Comparison of ENCODE assay signal across 14 mouse cellular contexts in the genomic region with DNA sequence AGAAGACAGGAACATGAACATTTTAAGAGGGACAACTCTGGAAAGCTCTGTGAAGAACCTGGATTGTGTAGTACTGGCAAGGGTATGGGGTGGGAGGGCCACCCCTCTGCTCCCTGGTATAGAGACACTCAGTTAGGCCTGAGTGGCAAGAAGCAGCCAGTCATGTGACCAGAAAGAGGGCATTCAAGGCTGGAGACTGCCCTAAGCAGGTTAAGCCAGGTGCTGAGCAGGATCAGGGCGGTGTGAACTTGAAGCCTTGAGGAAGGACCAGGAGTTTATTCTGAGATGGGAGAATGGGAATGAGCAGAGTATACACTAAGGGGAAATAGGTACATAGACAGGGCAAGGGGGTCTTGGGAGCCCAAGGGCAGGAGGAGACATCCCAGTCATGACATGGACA. TPM values are rescaled to one million over a fixed set of nuclear protein-coding genes. Genes with fewer than 3 reads are reported as not detected.
A peak's percentile ranks its signal among the peaks of the same experiment; 100 is the strongest.
DNase-seq lines count a peak whose midpoint lies in the region; ATAC-seq and TF ChIP-seq lines count a peak whose summit lies in the region.
"Had no signal": no experiment of that assay in that cellular context is flagged by ENCODE, and none has a peak within 500 bp of the region (broad histone marks: within the 10 kb centered on the region; RNA-seq: fewer than 3 reads in every experiment).

No protein-coding gene starts in this region.

- no peak for TF ChIP-seq CTCF in forebrain, postnatal 0 days (IDR thresholded peaks at IDR 0.05; ENCODE audit: low read depth)
- TF ChIP-seq CTCF in lung, embryonic 14.5 days (IDR thresholded peaks at IDR 0.05; ENCODE audit: low read depth), result no peak
- TF ChIP-seq CTCF in lung, postnatal 0 days (IDR thresholded peaks at IDR 0.05), result no peak
- no peak for TF ChIP-seq CTCF in kidney, adult 2 months (conservative IDR thresholded peaks at IDR 0.05; ENCODE audit: insufficient read depth, insufficient read length, low read depth, low read length)

- H3K36me3 ChIP-seq in forebrain, embryonic 14.5 days (ENCODE audit: control insufficient read depth, insufficient read depth, low read length), result peaks cover 47% of the 10 kb centered on the region
- H3K36me3 ChIP-seq in forebrain, postnatal 0 days (ENCODE audit: insufficient read depth), result peaks cover 44% of the 10 kb centered on the region
- H3K36me3 ChIP-seq in lung, embryonic 14.5 days (ENCODE audit: insufficient read depth), result peaks cover 39% of the 10 kb centered on the region
- H3K36me3 ChIP-seq in lung, postnatal 0 days (ENCODE audit: insufficient read depth, low read length), result peaks cover 36% of the 10 kb centered on the region
- peaks cover 10% of the 10 kb centered on the region for H3K36me3 ChIP-seq in kidney, adult 2 months (ENCODE audit: control insufficient read depth, insufficient read depth, low read length)
- H3K36me3 ChIP-seq in myocyte (ENCODE audit: control insufficient read depth, insufficient read depth), result peaks cover 6% of the 10 kb centered on the region

- no peak overlapping the region for H3K27ac ChIP-seq in forebrain, embryonic 14.5 days (ENCODE audit: low read depth, low read length)
- H3K27ac ChIP-seq in forebrain, postnatal 0 days (ENCODE audit: low read depth, low read length), result no peak overlapping the region
- H3K27ac ChIP-seq in lung, embryonic 14.5 days (ENCODE audit: low read depth), result no peak overlapping the region
- no peak overlapping the region for H3K27ac ChIP-seq in lung, postnatal 0 days (ENCODE audit: low read length)
- no peak overlapping the region for H3K27ac ChIP-seq in kidney, adult 2 months (ENCODE audit: insufficient read depth, low read depth, low read length)
- H3K27ac ChIP-seq: forebrain, embryonic 12.5 days had no signal

- no peak overlapping the region for H3K9ac ChIP-seq in forebrain, embryonic 14.5 days (ENCODE audit: low read length)
- no peak overlapping the region for H3K9ac ChIP-seq in forebrain, postnatal 0 days
- H3K9ac ChIP-seq in lung, embryonic 14.5 days, result no peak overlapping the region
- H3K9ac ChIP-seq in lung, postnatal 0 days (replicated peaks; ENCODE audit: low read depth), result no peak overlapping the region
- H3K9ac ChIP-seq: forebrain, embryonic 12.5 days had no signal

- H3ac ChIP-seq in myocyte (ENCODE audit: control insufficient read depth, insufficient read length), result no peak overlapping the region

- no peak for TF ChIP-seq EP300 in lung, postnatal 0 days (IDR thresholded peaks at IDR 0.05)

- ATAC-seq in forebrain, embryonic 14.5 days, result no peak
- no peak for ATAC-seq in forebrain, postnatal 0 days
- no peak for ATAC-seq in lung, embryonic 14.5 days (ENCODE audit: insufficient read depth)
- ATAC-seq in lung, postnatal 0 days, result no peak

- WGBS in forebrain, embryonic 14.5 days, result 87% methylated on average over 1 of the region's 1 CpGs
- 95% methylated on average over 1 of the region's 1 CpGs for WGBS in forebrain, postnatal 0 days
- 89% methylated on average over 1 of the region's 1 CpGs for WGBS in lung, embryonic 14.5 days
- WGBS in lung, postnatal 0 days, result 95% methylated on average over 1 of the region's 1 CpGs
- 50% methylated on average over 1 of the region's 1 CpGs for WGBS in kidney, adult 2 months

- H3K79me2 ChIP-seq in myocyte (ENCODE audit: control insufficient read depth, insufficient read depth), result peaks cover 22% of the 10 kb centered on the region

- 0 out of 2 replicates have a peak overlapping the region, but pooled peaks have one; percentile 12 for H3K4me2 ChIP-seq in forebrain, embryonic 14.5 days (ENCODE audit: low read length)
- no peak overlapping the region for H3K4me2 ChIP-seq in forebrain, postnatal 0 days (ENCODE audit: low read depth)
- H3K4me2 ChIP-seq in lung, embryonic 14.5 days, result peak overlapping the region; percentile 97; the same call in 1 of the 2 replicates
- H3K4me2 ChIP-seq in lung, postnatal 0 days (replicated peaks; ENCODE audit: low read depth, low read length), result no peak overlapping the region
- peak overlapping the region; percentile 90 for H3K4me2 ChIP-seq in myocyte (ENCODE audit: low read depth)

- H3K4me1 ChIP-seq in forebrain, embryonic 14.5 days (ENCODE audit: control insufficient read depth, insufficient read depth, low read length), result peaks cover 25% of the 10 kb centered on the region
- peaks cover 15% of the 10 kb centered on the region for H3K4me1 ChIP-seq in forebrain, postnatal 0 days (ENCODE audit: insufficient read depth)
- H3K4me1 ChIP-seq in lung, embryonic 14.5 days (ENCODE audit: insufficient read depth), result peaks cover 14% of the 10 kb centered on the region
- H3K4me1 ChIP-seq in lung, postnatal 0 days (ENCODE audit: insufficient read depth, low read depth, low read length), result peaks cover 12% of the 10 kb centered on the region; the same call in 1 of the 2 replicates
- H3K4me1 ChIP-seq in kidney, adult 2 months (ENCODE audit: control insufficient read depth, insufficient read depth, low read length), result peaks cover 25% of the 10 kb centered on the region

- H3K27me3 ChIP-seq in forebrain, embryonic 14.5 days (replicated peaks; ENCODE audit: control insufficient read depth, insufficient read depth, low read length), result no peaks in the 10 kb centered on the region
- H3K27me3 ChIP-seq in forebrain, postnatal 0 days (ENCODE audit: insufficient read depth, low read length), result no peaks in the 10 kb centered on the region
- H3K27me3 ChIP-seq in lung, embryonic 14.5 days (ENCODE audit: insufficient read depth, low read length), result no peaks in the 10 kb centered on the region
- H3K27me3 ChIP-seq in lung, postnatal 0 days (replicated peaks; ENCODE audit: insufficient read depth, low read length), result no peaks in the 10 kb centered on the region
- no peaks in the 10 kb centered on the region for H3K27me3 ChIP-seq in kidney, adult 2 months (replicated peaks; ENCODE audit: control insufficient read depth, insufficient read depth, low read length)
- H3K27me3 ChIP-seq in myocyte (ENCODE audit: control insufficient read depth, insufficient read depth, insufficient read length), result no peaks in the 10 kb centered on the region

- H3K4me3 ChIP-seq in forebrain, embryonic 14.5 days (ENCODE audit: low read depth, low read length), result no peak overlapping the region
- H3K4me3 ChIP-seq in forebrain, postnatal 0 days (ENCODE audit: low read depth, low read length), result no peak overlapping the region
- no peak overlapping the region for H3K4me3 ChIP-seq in lung, embryonic 14.5 days (ENCODE audit: low read depth, low read length)
- no peak overlapping the region for H3K4me3 ChIP-seq in lung, postnatal 0 days (ENCODE audit: low read depth, low read length)
- H3K4me3 ChIP-seq in kidney, adult 2 months (ENCODE audit: insufficient read depth, low read depth, low read length), result no peak overlapping the region
- H3K4me3 ChIP-seq in myocyte, result no peak overlapping the region
- H3K4me3 ChIP-seq: forebrain, embryonic 12.5 days had no signal

- H3K9me3 ChIP-seq in forebrain, embryonic 14.5 days (replicated peaks; ENCODE audit: control insufficient read depth, low read length), result no peaks in the 10 kb centered on the region
- H3K9me3 ChIP-seq in forebrain, postnatal 0 days (ENCODE audit: low read length), result no peaks in the 10 kb centered on the region
- no peaks in the 10 kb centered on the region for H3K9me3 ChIP-seq in lung, embryonic 14.5 days (ENCODE audit: low read depth, low read length)
- H3K9me3 ChIP-seq in lung, postnatal 0 days (ENCODE audit: low read length), result no peaks in the 10 kb centered on the region
- H3K9me3 ChIP-seq: forebrain, embryonic 12.5 days had no signal

- DNase-seq in forebrain, embryonic 14.5 days (ENCODE audit: low spot score), result no peak
- DNase-seq in forebrain, postnatal 0 days, result no peak
- no peak for DNase-seq in lung, embryonic 14.5 days
- DNase-seq in lung, postnatal 0 days (ENCODE audit: low spot score), result no peak
- peak; percentile 75 for DNase-seq in kidney, adult 2 months
- no peak for DNase-seq in frontal cortex, postnatal 36 days (ENCODE audit: low spot score in 2 of 2)
- no peak for DNase-seq in cerebellum, postnatal 10 days
- DNase-seq: B cell, adult 2 months; cerebellum, adult 11-12 months; heart, postnatal 10 days; right cerebral cortex, adult 18-20 months had no signal

- no peak for TF ChIP-seq POLR2A in kidney, adult 2 months (IDR thresholded peaks at IDR 0.05; ENCODE audit: low read depth, low read length)
- TF ChIP-seq POLR2A in myocyte (IDR thresholded peaks at IDR 0.05; ENCODE audit: insufficient read length, low read depth), result no peak

RNA-seq across cellular contexts. Expression of a gene that starts 2.3 kb away (rescaled TPM):
- 12.5 TPM in 2 replicates for polyA plus RNA-seq in forebrain, embryonic 14.5 days (2014; fragmentation: Nextera tagmentation; extraction: Ambion mirVana)
- total RNA-seq in forebrain, postnatal 0 days (2014; rRNA removed), result 43.4 and 57.7 TPM in 2 replicates
- polyA plus RNA-seq in forebrain, postnatal 0 days (2015; fragmentation: Nextera tagmentation; extraction: Ambion mirVana), result 12.0 and 12.8 TPM in 2 replicates
- polyA plus RNA-seq in lung, embryonic 14.5 days (2014; fragmentation: Nextera tagmentation; extraction: Ambion mirVana), result 20.2 and 22.5 TPM in 2 replicates
- polyA plus RNA-seq in lung, postnatal 0 days (2015; fragmentation: Nextera tagmentation; extraction: Ambion mirVana), result 16.4 and 16.5 TPM in 2 replicates
- 62.6 and 82.4 TPM in 2 replicates for polyA plus RNA-seq in kidney, adult 2 months (2012; rRNA removed)
- 49.9 TPM for polyA plus RNA-seq in myocyte (2012; fragmentation: generic; extraction: Trizol)

RNA-seq across cellular contexts. Expression of a gene that starts 6.4 kb away (rescaled TPM):
- polyA plus RNA-seq in forebrain, embryonic 14.5 days (2014; fragmentation: Nextera tagmentation; extraction: Ambion mirVana), result 15.0 and 18.8 TPM in 2 replicates
- total RNA-seq in forebrain, postnatal 0 days (2014; rRNA removed), result 13.5 and 18.8 TPM in 2 replicates
- polyA plus RNA-seq in forebrain, postnatal 0 days (2015; fragmentation: Nextera tagmentation; extraction: Ambion mirVana), result 17.3 and 17.9 TPM in 2 replicates
- 40.0 and 42.4 TPM in 2 replicates for polyA plus RNA-seq in lung, embryonic 14.5 days (2014; fragmentation: Nextera tagmentation; extraction: Ambion mirVana)
- polyA plus RNA-seq in lung, postnatal 0 days (2015; fragmentation: Nextera tagmentation; extraction: Ambion mirVana), result 40.8 and 43.2 TPM in 2 replicates
- 42.1 and 45.9 TPM in 2 replicates for polyA plus RNA-seq in kidney, adult 2 months (2012; rRNA removed)
- 77.2 TPM for polyA plus RNA-seq in myocyte (2012; fragmentation: generic; extraction: Trizol)

RNA-seq across cellular contexts. Expression of a gene that starts 38.5 kb away (rescaled TPM):
- 33.8 and 50.1 TPM in 2 replicates for polyA plus RNA-seq in forebrain, embryonic 14.5 days (2014; fragmentation: Nextera tagmentation; extraction: Ambion mirVana)
- 57.8 and 69.9 TPM in 2 replicates for total RNA-seq in forebrain, postnatal 0 days (2014; rRNA removed)
- polyA plus RNA-seq in forebrain, postnatal 0 days (2015; fragmentation: Nextera tagmentation; extraction: Ambion mirVana), result 59.4 and 83.3 TPM in 2 replicates
- 31.7 and 32.6 TPM in 2 replicates for polyA plus RNA-seq in lung, embryonic 14.5 days (2014; fragmentation: Nextera tagmentation; extraction: Ambion mirVana)
- polyA plus RNA-seq in lung, postnatal 0 days (2015; fragmentation: Nextera tagmentation; extraction: Ambion mirVana), result 19.7 and 22.5 TPM in 2 replicates
- 82.8 and 85.5 TPM in 2 replicates for polyA plus RNA-seq in kidney, adult 2 months (2012; rRNA removed)
- 75.8 TPM for polyA plus RNA-seq in myocyte (2012; fragmentation: generic; extraction: Trizol)

RNA-seq across cellular contexts. Expression of a gene that starts 42.6 kb away (rescaled TPM):
- not detected in 2 replicates for polyA plus RNA-seq in forebrain, embryonic 14.5 days (2014; fragmentation: Nextera tagmentation; extraction: Ambion mirVana)
- not detected in 2 replicates for total RNA-seq in forebrain, postnatal 0 days (2014; rRNA removed)
- 0.21 TPM in 1 of 2 replicates, not detected in the other for polyA plus RNA-seq in forebrain, postnatal 0 days (2015; fragmentation: Nextera tagmentation; extraction: Ambion mirVana)
- not detected in 2 replicates for polyA plus RNA-seq in lung, embryonic 14.5 days (2014; fragmentation: Nextera tagmentation; extraction: Ambion mirVana)
- polyA plus RNA-seq in lung, postnatal 0 days (2015; fragmentation: Nextera tagmentation; extraction: Ambion mirVana), result not detected in 2 replicates
- polyA plus RNA-seq in kidney, adult 2 months (2012; rRNA removed), result not detected in 2 replicates
- 0.26 TPM for polyA plus RNA-seq in myocyte (2012; fragmentation: generic; extraction: Trizol)
- polyA plus RNA-seq: forebrain, embryonic 12.5 days; testis, adult 2 months had no signal

RNA-seq across cellular contexts. Expression of a gene that starts 57.5 kb away (rescaled TPM):
- 0.80 and 1.1 TPM in 2 replicates for polyA plus RNA-seq in forebrain, embryonic 14.5 days (2014; fragmentation: Nextera tagmentation; extraction: Ambion mirVana)
- 1.5 TPM in 1 of 2 replicates, not detected in the other for total RNA-seq in forebrain, postnatal 0 days (2014; rRNA removed)
- 1.1 and 2.2 TPM in 2 replicates for polyA plus RNA-seq in forebrain, postnatal 0 days (2015; fragmentation: Nextera tagmentation; extraction: Ambion mirVana)
- 17.4 TPM in 1 of 2 replicates, not detected in the other for polyA plus RNA-seq in lung, embryonic 14.5 days (2014; fragmentation: Nextera tagmentation; extraction: Ambion mirVana)
- 1.6 and 2.8 TPM in 2 replicates for polyA plus RNA-seq in lung, postnatal 0 days (2015; fragmentation: Nextera tagmentation; extraction: Ambion mirVana)
- 0.30 and 0.58 TPM in 2 replicates for polyA plus RNA-seq in kidney, adult 2 months (2012; rRNA removed)
- not detected for polyA plus RNA-seq in myocyte (2012; fragmentation: generic; extraction: Trizol)
- polyA plus RNA-seq: testis, adult 2 months had no signal

Comparison
In these comparisons a context has a peak if more than half of its experiments do, and no peak if none do; other contexts are left out.
1. H3K4me2 ChIP-seq: peak in forebrain, embryonic 14.5 days (single experiment), lung, embryonic 14.5 days (single experiment) and myocyte (single experiment); none in forebrain, postnatal 0 days (single experiment) and lung, postnatal 0 days (single experiment).